Mouse (Mus musculus) left cerebral cortex, adult 2 months (tissue): ENCODE measurements at regions not wholly inside any gene's neighbourhood (a gene's known extent, or its start where the extent isn't known, plus 50 kb on each side); places are given as distances from the start of the nearest gene placed in this dataset.

ENCODE experiments used
- DNase-seq, 2 experiments: peaks; one replicate each; pipeline ENCODE4 v3.0.0; 2021 to 2022; ENCODE audit warnings: low spot score in 2 of 2, mixed read lengths in 1 of 2; ENCODE audit errors: extremely low spot score in 1 of 2
- H3K27ac ChIP-seq: fragments of 200-600 bp; 2 replicates; pipeline ENCODE4 v1.8.1; 2022
- H3K4me3 ChIP-seq: fragments of 200-600 bp; 2 replicates; pipeline ENCODE4 v1.8.1; 2022
- CTCF ChIP-seq: fragments of 200-600 bp; IDR thresholded peaks from 2 replicates; pipeline ENCODE4 v1.8.1; 2022; ENCODE audit warnings: antibody characterized with exemption, mild to moderate bottlenecking, moderate library complexity
- intact Hi-C: fragments of 180-260 bp; cut with DNase I; formaldehyde crosslinking; loops from one replicate; pipeline ENCODE4 v1.15.1; 2025

DNA sequence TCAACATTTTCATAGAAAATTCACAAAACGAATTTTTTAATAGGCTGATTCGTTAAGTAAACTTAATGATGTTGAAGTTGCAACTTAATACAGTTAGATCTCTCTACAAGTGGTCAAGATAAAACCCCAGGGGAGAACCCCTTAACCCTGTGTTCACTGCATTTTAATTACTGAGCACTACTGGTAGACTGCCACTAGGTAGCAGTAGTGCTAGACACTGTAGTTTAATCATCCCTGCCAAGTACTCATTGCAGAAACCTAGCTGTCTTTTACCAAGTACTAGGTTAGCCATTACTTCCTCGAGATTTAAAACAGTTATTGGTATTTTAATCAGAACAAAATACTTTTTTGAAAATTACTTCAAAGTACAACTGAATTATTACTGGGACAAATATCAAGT lies 218.1 kb upstream of the Mms22l start:
- Histone ChIP-seq H3K4me3 (no peak overlapping the region), H3K27ac (no peak overlapping the region)
- no peak for DNase-seq
- peak; percentile 44 for TF ChIP-seq CTCF
- intact Hi-C loops = loop anchor here (5.0 kb wide), 1 partner anchor 269 kb away; no protein-coding TSS in a partner anchor
